8 mouse cellular contexts compared by ENCODE assay signal in the genomic region with DNA sequence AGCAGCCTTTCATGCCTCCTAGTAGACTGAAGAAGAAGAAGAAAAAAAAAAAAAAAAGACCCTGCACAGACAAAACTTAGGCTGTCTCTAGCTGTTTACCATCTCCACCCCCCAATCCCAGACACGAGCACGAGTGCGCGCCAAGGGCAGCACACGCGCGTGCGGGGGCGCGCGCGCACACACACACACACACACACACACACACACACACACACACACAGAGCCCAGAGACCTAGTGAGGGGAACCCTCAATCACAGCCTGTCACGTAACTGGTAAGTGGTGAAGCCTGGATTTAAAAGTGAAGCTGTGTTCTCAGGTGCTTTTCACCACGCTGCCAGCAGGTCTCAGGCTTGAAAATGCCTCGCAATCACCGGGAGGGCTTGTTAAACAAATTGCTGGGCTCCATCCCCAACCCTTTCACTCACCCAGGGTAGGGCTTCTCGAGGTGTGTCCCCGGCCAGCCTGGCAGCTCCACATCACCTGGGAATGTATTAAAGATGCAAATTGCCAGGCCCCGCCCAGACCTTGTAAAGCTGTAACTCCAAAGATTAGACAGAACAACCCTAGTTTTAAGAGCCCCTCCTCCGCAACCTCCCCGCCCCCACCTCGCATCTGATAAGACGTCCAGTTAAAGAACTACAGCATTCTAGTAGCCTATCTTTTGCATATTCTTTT. TPM values are rescaled to one million over a fixed set of nuclear protein-coding genes. Genes with fewer than 3 reads are reported as not detected.
DNase-seq lines count a peak whose midpoint lies in the region; ATAC-seq and TF ChIP-seq lines count a peak whose summit lies in the region.

No protein-coding gene starts in this region.

- intact Hi-C loops in gastrocnemius, adult 2 months (cut with DNase I): loop anchor here (2.0 to 5.0 kb wide), 2 partner anchors 62 to 87 kb away; partner anchors contain the start of gene Cct2

- H3K36me3 ChIP-seq in embryonic facial prominence, embryonic 15.5 days: no peaks in the 10 kb centered on the region
- no peaks in the 10 kb centered on the region for H3K36me3 ChIP-seq in liver, embryonic 15.5 days (replicated peaks)
- no peaks in the 10 kb centered on the region for H3K36me3 ChIP-seq in neural tube, embryonic 13.5 days

- H3K4me2 ChIP-seq in embryonic facial prominence, embryonic 15.5 days (replicated peaks): peak overlapping the region; percentile 63
- peak overlapping the region; percentile 89 for H3K4me2 ChIP-seq in liver, embryonic 15.5 days
- peak overlapping the region; percentile 78 for H3K4me2 ChIP-seq in neural tube, embryonic 13.5 days

- peak overlapping the region; percentile 97 for H3K4me3 ChIP-seq in gastrocnemius, adult 2 months
- H3K4me3 ChIP-seq in embryonic facial prominence, embryonic 15.5 days (replicated peaks): peak overlapping the region; percentile 97
- H3K4me3 ChIP-seq in liver, embryonic 15.5 days (replicated peaks): peak overlapping the region; percentile 100
- peak overlapping the region; percentile 35 for H3K4me3 ChIP-seq in neural tube, embryonic 13.5 days

- no peaks in the 10 kb centered on the region for H3K27me3 ChIP-seq in embryonic facial prominence, embryonic 15.5 days
- 0 out of 2 replicates have a peak, but pooled peaks cover under 1% of the 10 kb centered on the region for H3K27me3 ChIP-seq in liver, embryonic 15.5 days
- H3K27me3 ChIP-seq in neural tube, embryonic 13.5 days: no peaks in the 10 kb centered on the region

- no peak overlapping the region for H3K9ac ChIP-seq in embryonic facial prominence, embryonic 15.5 days
- H3K9ac ChIP-seq in liver, embryonic 15.5 days: peak overlapping the region; percentile 99
- H3K9ac ChIP-seq in neural tube, embryonic 13.5 days: peak overlapping the region; percentile 64

- H3K27ac ChIP-seq in gastrocnemius, adult 2 months: peak overlapping the region; percentile 94
- peak overlapping the region; percentile 55; the same call in 1 of the 2 replicates for H3K27ac ChIP-seq in embryonic facial prominence, embryonic 15.5 days (replicated peaks)
- peak overlapping the region; percentile 95 for H3K27ac ChIP-seq in liver, embryonic 15.5 days (replicated peaks)
- no peak overlapping the region for H3K27ac ChIP-seq in neural tube, embryonic 13.5 days (replicated peaks)

- peak; percentile 31 for DNase-seq in gastrocnemius, adult 2 months
- DNase-seq in gastrocnemius, postnatal 10 days: no peak
- DNase-seq in adrenal gland, postnatal 36 days: peak; percentile 24 to 43
- peak; percentile 41 to 52 for DNase-seq in thymus, postnatal 36 days

- WGBS in embryonic facial prominence, embryonic 15.5 days: 2% methylated on average over 23 of the region's 23 CpGs
- WGBS in liver, embryonic 15.5 days (ENCODE audit: insufficient replicate concordance): 2% methylated on average over 23 of the region's 23 CpGs
- 2% methylated on average over 23 of the region's 23 CpGs for WGBS in neural tube, embryonic 13.5 days

- no peak for TF ChIP-seq CTCF in gastrocnemius, adult 2 months (IDR thresholded peaks at IDR 0.05)

- H3K9me3 ChIP-seq in embryonic facial prominence, embryonic 15.5 days (replicated peaks): no peaks in the 10 kb centered on the region
- H3K9me3 ChIP-seq in liver, embryonic 15.5 days (replicated peaks): no peaks in the 10 kb centered on the region
- H3K9me3 ChIP-seq in neural tube, embryonic 13.5 days: no peaks in the 10 kb centered on the region

- peaks cover 32% of the 10 kb centered on the region for H3K4me1 ChIP-seq in embryonic facial prominence, embryonic 15.5 days
- H3K4me1 ChIP-seq in liver, embryonic 15.5 days (replicated peaks): peaks cover 57% of the 10 kb centered on the region
- peaks cover 59% of the 10 kb centered on the region for H3K4me1 ChIP-seq in neural tube, embryonic 13.5 days (replicated peaks)

- no peak for ATAC-seq in embryonic facial prominence, embryonic 15.5 days (ENCODE audit: insufficient number of reproducible peaks, low FRiP score, low TSS enrichment, low read depth)
- ATAC-seq in inflammation-experienced regulatory T-cells, adult 6 months: peak; percentile 12
- peak; percentile 53 for ATAC-seq in liver, embryonic 15.5 days (ENCODE audit: insufficient read depth)
- no peak for ATAC-seq in neural tube, embryonic 13.5 days (ENCODE audit: low read depth)

RNA-seq across cellular contexts. Expression of gene Frs2, which starts 1.7 kb away (rescaled TPM):
- 10 to 100 TPM in 1 of 2 experiments, 1 to 10 TPM in 1; 8.1 to 11.5 TPM for total RNA-seq in gastrocnemius, adult 2 months (2021)
- 10 to 100 TPM; 11.3 to 15.0 TPM for total RNA-seq in gastrocnemius, postnatal 10 days (2021)
- total RNA-seq in adrenal gland, postnatal 36 days (2021): 10 to 100 TPM; 26.5 to 28.4 TPM
- polyA plus RNA-seq in embryonic facial prominence, embryonic 15.5 days (2015; fragmentation: Nextera tagmentation; extraction: Ambion mirVana): 21.7 and 22.2 TPM in 2 replicates
- polyA plus RNA-seq in inflammation-experienced regulatory T-cells, adult 6 months (2017; shearing (Covaris generic)): 10 to 100 TPM in 1 of 3 experiments, 1 to 10 TPM in 2; 7.4 to 11.6 (median 9.1) TPM
- 6.9 and 7.5 TPM in 2 replicates for polyA plus RNA-seq in liver, embryonic 15.5 days (2015; fragmentation: Nextera tagmentation; extraction: Ambion mirVana)
- 20.9 and 27.1 TPM in 2 replicates for polyA plus RNA-seq in neural tube, embryonic 13.5 days (2015; fragmentation: Nextera tagmentation; extraction: Ambion mirVana)

Comparison
In these comparisons a context has a peak if more than half of its experiments do, and no peak if none do; other contexts are left out.
1. H3K4me3 ChIP-seq: peak in every context shown above with its lines; median percentile 100 in liver, embryonic 15.5 days; 97 in gastrocnemius, adult 2 months; 97 in embryonic facial prominence, embryonic 15.5 days; 35 in neural tube, embryonic 13.5 days.
2. ATAC-seq: peak in inflammation-experienced regulatory T-cells, adult 6 months (single experiment) and liver, embryonic 15.5 days (single experiment); none in embryonic facial prominence, embryonic 15.5 days (single experiment) and neural tube, embryonic 13.5 days (single experiment).
3. Peak in every context shown above with its lines, with median percentiles within 50 percentile points of each other: H3K4me2 ChIP-seq.